Mouse (Mus musculus) limb, embryonic 12.5 days (tissue): ENCODE data around the gene Iqcf3. TPM values are rescaled to one million over a fixed set of nuclear protein-coding genes. Genes with fewer than 3 reads are reported as not detected.

Experiments used
- ATAC-seq: fragments of 200-750 bp; cut with Nextera tagmentation; 2 replicates; pipeline ENCODE4 v1.8.0; 2017; ENCODE audit warnings: low read depth, moderate TSS enrichment; ENCODE audit not compliant: insufficient number of reproducible peaks, insufficient read depth, low FRiP score, low TSS enrichment
- H3K27ac ChIP-seq: fragments of 300-500 bp; sonication (generic); 2 replicates; pipeline ENCODE4 v1.5.1; 2016; ENCODE audit warnings: mild to moderate bottlenecking, moderate library complexity
- H3K27me3 ChIP-seq: fragments of 300-500 bp; sonication (generic); 2 replicates; pipeline ENCODE4 v1.6.1; 2016; ENCODE audit warnings: mild to moderate bottlenecking, moderate library complexity
- H3K36me3 ChIP-seq: fragments of 300-500 bp; sonication (generic); 2 replicates; pipeline ENCODE4 v1.6.1; 2016; ENCODE audit warnings: mild to moderate bottlenecking, moderate library complexity
- H3K4me1 ChIP-seq: fragments of 300-500 bp; sonication (generic); replicated peaks from 2 replicates; pipeline ENCODE4 v1.6.1; 2016
- H3K4me2 ChIP-seq: fragments of 300-500 bp; sonication (generic); 2 replicates; pipeline ENCODE4 v1.6.1; 2016; ENCODE audit warnings: mild to moderate bottlenecking, moderate library complexity
- H3K4me3 ChIP-seq: fragments of 300-500 bp; sonication (generic); replicated peaks from 2 replicates; pipeline ENCODE4 v1.5.1; 2016; ENCODE audit warnings: mild to moderate bottlenecking
- H3K9ac ChIP-seq: fragments of 300-500 bp; sonication (generic); replicated peaks from 2 replicates; pipeline ENCODE4 v1.6.1; 2016; ENCODE audit warnings: mild to moderate bottlenecking, moderate library complexity
- H3K9me3 ChIP-seq: fragments of 300-500 bp; sonication (generic); 2 replicates; pipeline ENCODE4 v1.6.1; 2016; ENCODE audit warnings: mild to moderate bottlenecking, moderate library complexity
- WGBS: fragments of 180-500 bp; shearing (Covaris S2); methylation state at CpG from one replicate; pipeline ENCODE4 v1.1.7; 2016; 5-methylcytosine and 5-hydroxymethylcytosine counted together
- polyA plus RNA-seq: library from polyadenylated mRNA; unstranded; fragments of >200 nt; fragmentation: Nextera tagmentation; extraction: Ambion mirVana; gene quantifications from 2 replicates; pipeline ENCODE4 v1.2.1, GENCODE M21; 2016

The Iqcf3 gene
- polyA plus RNA-seq, 1 experiment from 2014 or later = not detected

DNA sequence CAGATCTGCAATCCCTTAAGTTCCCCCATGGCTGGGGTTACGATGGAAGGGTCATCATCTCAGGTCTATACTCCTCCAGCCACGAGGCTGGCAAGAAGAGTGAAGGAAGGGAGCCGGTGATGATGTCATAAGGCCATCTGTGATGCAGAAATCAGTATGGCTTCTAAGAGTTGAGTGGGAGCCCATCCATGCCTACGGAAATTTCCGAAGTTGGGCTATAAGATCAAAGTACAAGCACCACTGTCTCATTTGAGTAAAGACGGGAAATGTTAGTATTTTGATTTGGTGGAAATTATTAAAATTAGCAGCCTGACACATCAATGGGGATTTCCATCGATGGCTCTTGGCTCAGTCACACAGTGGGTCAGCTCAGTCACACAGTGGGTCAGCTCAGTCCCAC, 9.5 kb upstream of the Iqcf3 start, which contains the start of gene Iqcf4:
Gene Iqcf4 (minus strand): TSS at position 101 of the 400 bp plus-strand sequence.
- no peak within 1 kb of the TSS for H3K4me3 ChIP-seq
- no peaks in the 10 kb centered on the region for H3K4me1 ChIP-seq
- no peaks in the 10 kb centered on the region for H3K9me3 ChIP-seq
- H3K4me2 ChIP-seq = no peak within 1 kb of the TSS
- 84% methylated on average over 7 of the region's 7 CpGs for WGBS
- H3K9ac ChIP-seq = no peak within 1 kb of the TSS; the same call in 1 of the 2 replicates
- no peaks in the 10 kb centered on the region for H3K27me3 ChIP-seq
- H3K36me3 ChIP-seq = no peaks in the 10 kb centered on the region
- no peak for ATAC-seq
- no peak within 1 kb of the TSS for H3K27ac ChIP-seq

DNA sequence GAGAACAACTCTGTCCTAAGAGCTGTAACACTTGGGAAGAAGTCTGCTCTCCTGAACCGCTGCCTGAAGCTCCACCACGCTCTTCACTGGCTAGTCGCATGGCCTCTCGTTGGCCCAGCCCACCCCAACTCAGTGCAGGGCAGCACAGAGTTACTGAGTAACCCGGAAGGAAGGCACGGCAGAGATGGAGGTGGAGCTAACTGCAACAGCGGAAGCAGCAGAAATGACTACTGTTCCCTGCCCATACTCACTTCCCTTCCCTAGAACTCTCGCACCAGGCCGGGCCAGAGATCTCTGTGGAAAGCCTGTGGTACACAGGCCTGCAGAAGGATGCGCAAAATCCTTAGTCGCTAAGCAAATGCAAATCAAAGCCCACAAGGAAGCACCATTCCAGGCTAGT, 5.0 kb upstream of the Iqcf3 start:
- Histone ChIP-seq H3K9me3 (no peaks in the 10 kb centered on the region), H3K4me3 (no peak overlapping the region), H3K9ac (no peak overlapping the region), H3K4me2 (no peak overlapping the region), H3K27me3 (no peaks in the 10 kb centered on the region), H3K27ac (no peak overlapping the region), H3K36me3 (no peaks in the 10 kb centered on the region), H3K4me1 (no peaks in the 10 kb centered on the region)
- WGBS = 57% methylated on average over 11 of the region's 11 CpGs
- ATAC-seq = no peak

DNA sequence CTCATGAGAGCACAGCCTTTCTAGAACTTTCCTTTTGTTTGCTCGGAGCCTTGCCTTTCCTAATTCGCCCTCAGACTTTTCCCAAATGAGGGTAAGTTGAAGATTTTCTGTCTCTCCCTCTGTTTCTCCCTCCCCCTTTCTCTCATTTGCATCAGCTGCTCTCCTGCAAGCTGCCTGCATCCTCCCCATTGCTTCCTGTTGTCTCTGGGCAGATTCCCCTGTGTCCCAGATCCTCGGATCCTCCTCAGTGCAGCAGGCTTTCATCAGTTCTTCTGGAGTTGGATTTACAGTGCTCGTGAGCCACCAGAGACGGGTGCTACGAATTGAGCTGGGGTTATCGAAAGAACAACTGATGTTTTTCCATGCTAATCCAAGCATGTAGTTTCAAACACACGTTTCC, 2.6 kb upstream of the Iqcf3 start:
- H3K36me3 ChIP-seq = no peaks in the 10 kb centered on the region
- 79% methylated on average over 8 of the region's 8 CpGs for WGBS
- no peak overlapping the region for H3K4me3 ChIP-seq
- no peak overlapping the region for H3K9ac ChIP-seq
- ATAC-seq = no peak
- H3K4me1 ChIP-seq = no peaks in the 10 kb centered on the region
- no peaks in the 10 kb centered on the region for H3K27me3 ChIP-seq
- no peaks in the 10 kb centered on the region for H3K9me3 ChIP-seq
- no peak overlapping the region for H3K4me2 ChIP-seq
- no peak overlapping the region for H3K27ac ChIP-seq

- no peaks in the 10 kb centered on the region for H3K4me1 ChIP-seq
- H3K4me2 ChIP-seq = no peak overlapping the region
- H3K9ac ChIP-seq = no peak overlapping the region
- no peak overlapping the region for H3K4me3 ChIP-seq
- ATAC-seq = no peak
- H3K27me3 ChIP-seq = no peaks in the 10 kb centered on the region
- WGBS = 92% methylated on average over 11 of the region's 11 CpGs
- H3K27ac ChIP-seq = no peak overlapping the region
- H3K36me3 ChIP-seq = no peaks in the 10 kb centered on the region
- no peaks in the 10 kb centered on the region for H3K9me3 ChIP-seq
Measured at GRCm38 (mm10) chr9:106562291-106562690, 860 bp upstream of the Iqcf3 start.

- no peak for ATAC-seq
- Histone ChIP-seq H3K36me3 (no peaks in the 10 kb centered on the region), H3K9ac (no peak overlapping the region), H3K27me3 (no peaks in the 10 kb centered on the region), H3K4me3 (no peak overlapping the region), H3K4me2 (no peak overlapping the region), H3K9me3 (no peaks in the 10 kb centered on the region), H3K4me1 (no peaks in the 10 kb centered on the region), H3K27ac (no peak overlapping the region)
- 88% methylated on average over 11 of the region's 11 CpGs for WGBS
Measured at GRCm38 (mm10) chr9:106534975-106535374, 26.5 kb downstream of the Iqcf3 start.

GRCm38 (mm10) chr9:106534296-106534695, 27.1 kb downstream of the Iqcf3 start:
- no peak overlapping the region for H3K4me3 ChIP-seq
- H3K27me3 ChIP-seq = no peaks in the 10 kb centered on the region
- WGBS = 92% methylated on average over 7 of the region's 7 CpGs

DNA sequence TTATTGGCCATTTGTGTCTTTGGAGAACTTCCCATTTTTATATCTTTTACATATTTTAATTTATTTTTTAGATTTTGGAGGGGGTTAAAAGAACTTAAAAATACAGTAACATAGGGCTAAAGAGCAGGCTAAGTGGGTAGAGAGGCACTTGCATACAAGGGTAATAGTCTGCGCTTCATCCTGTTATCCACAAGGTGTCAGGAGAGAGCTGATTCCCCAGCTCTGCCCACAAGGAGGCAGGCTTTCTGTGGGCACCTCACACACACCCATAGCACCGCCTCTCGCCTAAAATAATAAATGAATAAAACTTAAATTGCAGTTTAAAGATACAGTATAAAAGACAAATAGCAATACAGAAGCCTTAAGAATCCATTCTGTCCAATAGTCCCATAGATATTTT, 29.6 kb downstream of the Iqcf3 start:
- H3K4me2 ChIP-seq = no peak overlapping the region
- H3K27me3 ChIP-seq = no peaks in the 10 kb centered on the region
- H3K4me3 ChIP-seq = no peak overlapping the region
- H3K27ac ChIP-seq = no peak overlapping the region
- no peaks in the 10 kb centered on the region for H3K4me1 ChIP-seq
- no peaks in the 10 kb centered on the region for H3K9me3 ChIP-seq
- no peak overlapping the region for H3K9ac ChIP-seq
- 34% methylated on average over 3 of the region's 3 CpGs for WGBS
- ATAC-seq = 0 out of 2 replicates have a peak, but pooled peaks have one; percentile 52
- H3K36me3 ChIP-seq = no peaks in the 10 kb centered on the region

More at GRCm38 (mm10) chr9:106534296-106534695, 27.1 kb downstream of the Iqcf3 start:
- Histone ChIP-seq H3K27ac (no peak overlapping the region), H3K4me1 (no peaks in the 10 kb centered on the region), H3K36me3 (no peaks in the 10 kb centered on the region), H3K9me3 (no peaks in the 10 kb centered on the region), H3K4me2 (no peak overlapping the region), H3K9ac (no peak overlapping the region)
- ATAC-seq = no peak

DNA sequence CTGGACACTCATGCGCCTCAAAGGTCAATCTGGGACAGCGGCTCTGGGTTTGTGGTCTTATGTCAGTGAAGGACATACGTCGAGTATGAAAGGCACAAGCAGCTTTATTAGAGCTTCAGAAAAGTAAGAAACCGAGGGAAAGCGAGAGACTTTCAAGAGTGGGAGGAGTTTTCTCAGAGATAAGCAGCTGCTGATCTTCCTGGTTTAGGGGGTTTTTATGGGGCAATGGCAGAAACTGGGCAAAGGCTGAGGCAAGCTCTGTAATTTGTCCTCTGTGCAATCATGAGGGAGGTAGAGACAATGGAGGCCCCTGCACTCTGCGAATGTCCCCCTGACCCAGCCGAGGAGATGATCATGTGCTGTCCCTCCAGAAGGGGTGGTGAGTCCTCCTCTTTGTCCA, 41.5 kb downstream of the Iqcf3 start:
- H3K4me1 ChIP-seq = no peaks in the 10 kb centered on the region
- H3K27ac ChIP-seq = no peak overlapping the region
- WGBS = 79% methylated on average over 8 of the region's 8 CpGs
- H3K4me2 ChIP-seq = no peak overlapping the region
- H3K36me3 ChIP-seq = no peaks in the 10 kb centered on the region
- ATAC-seq = no peak
- no peak overlapping the region for H3K4me3 ChIP-seq
- H3K27me3 ChIP-seq = no peaks in the 10 kb centered on the region
- H3K9me3 ChIP-seq = no peaks in the 10 kb centered on the region
- no peak overlapping the region for H3K9ac ChIP-seq

GRCm38 (mm10) chr9:106519433-106519832, 42.0 kb downstream of the Iqcf3 start:
- Histone ChIP-seq H3K9me3 (no peaks in the 10 kb centered on the region), H3K27me3 (no peaks in the 10 kb centered on the region), H3K4me2 (no peak overlapping the region), H3K4me1 (no peaks in the 10 kb centered on the region), H3K9ac (no peak overlapping the region), H3K4me3 (no peak overlapping the region), H3K36me3 (no peaks in the 10 kb centered on the region), H3K27ac (no peak overlapping the region)
- WGBS = 74% methylated on average over 2 of the region's 2 CpGs
- ATAC-seq = no peak

DNA sequence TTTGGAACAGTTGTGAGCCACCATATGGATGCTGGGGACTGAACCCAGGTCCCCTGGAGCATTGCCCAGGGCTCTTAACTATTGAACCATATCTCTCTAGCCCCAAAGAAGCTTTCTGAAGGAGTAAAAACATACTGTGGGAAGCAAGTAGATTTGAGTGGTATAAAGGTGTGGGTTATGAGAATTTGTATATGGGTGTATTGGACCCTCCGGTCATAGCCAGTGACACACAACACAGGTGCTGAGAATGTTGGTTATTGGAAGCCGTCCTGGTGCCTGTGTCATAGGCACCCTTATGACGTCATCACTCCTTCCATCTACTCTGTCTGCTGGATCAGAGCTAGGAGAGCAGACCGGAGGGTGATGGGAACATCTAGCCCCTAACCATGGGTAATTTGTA, 47.2 kb downstream of the Iqcf3 start, which contains the start of gene Iqcf5:
Gene Iqcf5 (plus strand): TSS at position 301 of the 400 bp plus-strand sequence.
- Histone ChIP-seq H3K4me1 (no peaks in the 10 kb centered on the region), H3K9ac (no peak within 1 kb of the TSS), H3K27ac (no peak within 1 kb of the TSS), H3K4me3 (no peak within 1 kb of the TSS), H3K4me2 (no peak within 1 kb of the TSS), H3K9me3 (no peaks in the 10 kb centered on the region), H3K27me3 (no peaks in the 10 kb centered on the region), H3K36me3 (no peaks in the 10 kb centered on the region)
- WGBS = 81% methylated on average over 4 of the region's 4 CpGs
- no peak for ATAC-seq

DNA sequence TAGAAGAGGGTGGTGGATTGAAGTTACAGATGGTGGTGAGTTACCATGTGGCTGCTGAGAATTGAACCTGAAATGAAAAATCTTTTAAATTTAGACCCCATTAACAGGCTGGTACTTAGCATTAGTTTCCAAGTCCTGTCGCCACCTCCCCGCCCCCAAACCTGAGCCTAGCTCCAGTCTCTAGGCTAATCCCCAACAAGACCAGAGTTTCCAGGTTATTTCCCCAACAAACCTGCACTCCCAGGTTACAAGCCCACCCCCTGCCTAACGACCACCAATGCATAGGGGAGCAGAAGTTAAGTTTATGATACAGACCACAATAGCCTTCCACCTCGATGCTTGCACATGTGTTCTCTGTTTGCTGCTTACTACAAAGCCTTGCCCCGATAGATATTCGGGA, 47.9 kb downstream of the Iqcf3 start:
- H3K9me3 ChIP-seq = no peaks in the 10 kb centered on the region
- WGBS = 63% methylated on average over 6 of the region's 6 CpGs
- H3K9ac ChIP-seq = no peak overlapping the region
- H3K4me1 ChIP-seq = no peaks in the 10 kb centered on the region
- ATAC-seq = no peak
- no peak overlapping the region for H3K4me2 ChIP-seq
- no peak overlapping the region for H3K4me3 ChIP-seq
- no peaks in the 10 kb centered on the region for H3K36me3 ChIP-seq
- H3K27me3 ChIP-seq = no peaks in the 10 kb centered on the region
- H3K27ac ChIP-seq = no peak overlapping the region

GRCm38 (mm10) chr9:106512729-106513450, 48.5 kb downstream of the Iqcf3 start:
- Histone ChIP-seq H3K4me2 (no peak overlapping the region), H3K9ac (no peak overlapping the region), H3K27me3 (no peaks in the 10 kb centered on the region), H3K36me3 (no peaks in the 10 kb centered on the region), H3K4me3 (no peak overlapping the region), H3K4me1 (no peaks in the 10 kb centered on the region), H3K27ac (no peak overlapping the region), H3K9me3 (no peaks in the 10 kb centered on the region)
- ATAC-seq = no peak
- 61% methylated on average over 13 of the region's 13 CpGs for WGBS
